Mouse (Mus musculus) embryo, embryonic 10 days (tissue): ENCODE results near the gene Olfr76.
"Not testable (repeated sequence)": the region's sequence is repeated elsewhere in the genome, so short reads cannot be mapped to it uniquely, and the experiment has no call there.

Experiments
- DNase-seq: peaks from one replicate; pipeline ENCODE4 v3.0.0-alpha.2; 2015; ENCODE audit warnings: low spot score

Olfr76 gene

DNA sequence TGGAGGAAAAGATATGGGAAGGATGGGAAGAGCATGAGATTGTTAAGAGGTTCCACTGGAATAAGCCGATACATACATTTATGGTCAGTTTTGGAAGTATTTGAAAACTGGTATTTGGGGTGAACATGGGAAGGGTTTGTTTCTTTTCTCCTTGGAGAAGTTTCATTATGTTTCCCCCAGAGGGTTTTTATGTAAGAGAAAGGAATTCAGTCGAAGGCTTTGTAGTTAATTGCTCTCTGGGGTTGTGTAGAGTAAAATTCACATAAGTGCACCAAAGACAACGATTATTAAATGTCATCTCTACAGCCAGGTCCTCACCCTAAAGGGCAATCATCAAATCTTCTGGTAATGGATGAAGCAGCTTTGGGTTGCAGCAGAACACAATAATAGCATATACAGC is at the start of gene Olfr76:
Gene Olfr76, minus strand, starts transcription at position 101 of the 400 bp plus-strand sequence.
- DNase-seq, result no peak

DNA sequence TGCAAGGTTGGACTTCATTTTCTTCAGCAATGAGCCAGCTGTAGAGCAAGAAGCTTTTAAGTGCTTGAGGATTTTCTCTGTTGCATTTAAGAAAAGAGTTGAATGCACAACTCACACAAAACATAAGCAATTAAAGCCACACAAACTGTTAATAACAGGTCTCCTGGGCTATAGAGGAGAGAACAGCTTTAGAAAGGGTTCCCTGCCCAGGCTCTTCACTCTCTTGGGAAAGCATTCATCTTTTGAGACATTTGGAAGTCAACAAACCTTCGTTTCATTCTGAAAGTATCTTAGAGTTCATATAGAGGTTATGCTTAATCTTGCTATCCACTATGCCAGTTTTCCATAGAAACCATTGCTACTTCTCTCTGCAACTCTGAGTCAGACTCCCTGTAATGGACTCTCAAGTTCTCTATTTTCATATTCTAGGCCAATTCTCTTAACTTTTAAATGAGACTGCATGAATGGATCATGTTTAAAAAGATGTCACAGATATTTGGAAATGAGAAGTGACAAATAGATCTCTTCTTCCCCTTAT is 47.1 kb upstream of the Olfr76 start, which contains the start of gene Olfr1555-ps1:
Gene Olfr1555-ps1, minus strand, starts transcription at position 51 of the 538 bp plus-strand sequence.
- DNase-seq, result not testable (repeated sequence)

DNA sequence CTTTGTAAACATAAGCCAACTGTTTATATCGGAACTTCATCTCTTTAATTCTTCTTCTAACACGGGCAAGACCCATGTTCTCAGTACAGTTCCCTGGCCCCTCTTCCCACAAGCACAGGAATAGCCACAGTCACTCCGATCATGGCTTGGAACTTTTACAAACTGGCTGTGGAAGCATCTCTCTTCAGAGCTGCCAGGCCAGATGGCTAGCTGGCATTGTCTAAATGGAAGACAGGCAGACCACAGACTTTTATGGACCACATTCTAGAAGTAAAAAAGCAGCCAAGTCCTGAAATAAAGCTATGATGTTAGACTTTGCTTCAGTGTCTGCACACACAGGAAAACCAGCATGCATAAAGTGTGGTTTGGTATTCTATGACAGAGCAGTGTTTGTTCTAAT is 22.4 kb upstream of the Olfr76 start:
- DNase-seq, result no peak

DNA sequence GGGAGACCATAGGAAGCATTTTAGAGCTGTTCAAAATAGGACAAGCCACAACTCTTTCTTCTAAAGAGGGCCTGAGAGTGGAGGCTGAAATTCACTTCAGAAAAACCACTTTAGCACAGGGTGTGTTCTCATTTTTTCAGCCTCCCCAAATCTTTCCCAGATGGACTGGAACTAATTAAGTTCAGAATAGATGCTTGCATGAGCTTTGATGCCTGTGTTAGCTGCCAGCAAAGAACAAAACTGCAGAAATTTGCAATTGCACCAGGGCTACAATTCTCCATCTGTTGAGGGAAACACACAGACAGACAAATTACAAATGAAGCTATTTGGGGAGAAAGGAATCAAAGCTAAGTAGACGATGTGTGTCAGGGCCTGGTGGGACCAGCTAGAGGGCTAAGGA is 20.4 kb upstream of the Olfr76 start:
- DNase-seq, result peak; percentile 4

DNA sequence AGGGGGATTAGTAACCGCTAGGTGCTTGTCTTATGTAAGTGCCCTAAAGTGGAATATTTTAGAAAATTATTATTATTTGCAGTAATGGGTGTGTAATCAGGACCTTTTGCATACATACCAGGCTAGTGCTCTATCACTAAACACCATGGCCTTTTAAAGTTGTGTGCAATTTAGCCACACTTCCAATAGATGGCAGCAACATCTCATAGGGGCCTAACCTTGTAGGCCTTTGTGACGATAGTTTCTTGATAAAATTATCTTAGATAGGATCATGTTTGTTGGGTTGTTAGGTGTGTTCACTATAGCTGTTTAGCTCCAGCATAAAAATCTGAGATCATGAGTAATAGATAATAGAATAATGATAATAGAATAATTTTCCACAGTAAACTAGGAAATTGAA is 11.3 kb upstream of the Olfr76 start:
- peak; percentile 65 for DNase-seq

DNA sequence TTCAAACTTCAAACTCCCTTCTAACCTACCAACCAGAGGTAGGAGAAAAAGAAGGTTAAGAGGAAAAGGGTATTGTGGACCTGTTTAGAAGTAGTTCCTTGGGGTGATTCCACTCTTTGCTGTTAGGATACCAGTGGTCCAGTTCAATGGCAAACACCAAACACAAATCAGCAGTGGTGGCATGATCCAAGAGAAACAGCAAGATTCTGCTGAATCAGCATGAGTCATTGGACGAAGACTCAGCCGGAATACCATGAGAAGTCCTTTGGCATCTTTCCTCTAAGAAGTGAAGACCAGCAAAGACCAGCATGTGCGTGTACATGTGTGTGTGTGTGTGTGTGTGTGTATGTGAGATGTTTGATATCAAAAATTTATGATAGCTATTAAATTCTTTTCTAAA is 6.5 kb downstream of the Olfr76 start:
- DNase-seq, result no peak

DNA sequence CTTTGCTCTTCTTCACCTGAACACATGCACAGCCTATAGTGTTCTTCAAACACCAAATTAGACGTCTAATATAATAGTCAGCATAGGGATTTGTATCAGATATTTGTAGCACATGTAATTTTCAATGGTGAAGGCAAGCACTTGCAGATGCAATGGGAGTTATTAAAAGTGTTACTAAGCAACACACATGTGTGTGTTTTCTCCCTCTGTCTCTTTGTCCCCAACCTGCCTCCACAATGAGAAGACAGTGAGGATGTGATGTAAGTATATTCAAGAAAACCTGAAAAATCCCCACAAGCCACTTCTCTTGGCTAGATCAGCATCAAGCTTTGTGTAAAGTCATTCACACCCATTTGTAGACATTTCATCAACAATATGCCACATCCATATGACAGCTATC is 7.2 kb downstream of the Olfr76 start, which contains the start of gene Olfr1428:
Gene Olfr1428, minus strand, starts transcription at position 101 of the 400 bp plus-strand sequence.
- no peak for DNase-seq

DNA sequence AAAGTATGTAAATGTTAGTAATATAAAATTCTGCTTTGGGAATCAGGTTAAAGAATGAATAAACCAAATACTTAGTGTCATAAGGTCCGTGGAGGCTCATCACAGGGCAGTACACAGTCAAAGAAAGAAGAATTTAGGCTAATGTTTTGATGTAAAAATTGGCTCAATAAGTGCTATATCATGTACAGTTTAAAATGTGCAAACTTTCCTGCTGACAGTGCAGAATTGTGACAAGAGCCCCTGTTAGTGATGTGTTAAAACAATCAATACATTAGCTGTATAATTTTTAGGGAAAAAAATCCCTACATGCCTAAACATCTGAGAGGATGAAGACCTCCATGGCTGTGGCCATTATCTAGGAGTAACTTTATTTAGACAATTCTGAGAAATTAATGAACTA is 9.2 kb downstream of the Olfr76 start:
- no peak for DNase-seq

DNA sequence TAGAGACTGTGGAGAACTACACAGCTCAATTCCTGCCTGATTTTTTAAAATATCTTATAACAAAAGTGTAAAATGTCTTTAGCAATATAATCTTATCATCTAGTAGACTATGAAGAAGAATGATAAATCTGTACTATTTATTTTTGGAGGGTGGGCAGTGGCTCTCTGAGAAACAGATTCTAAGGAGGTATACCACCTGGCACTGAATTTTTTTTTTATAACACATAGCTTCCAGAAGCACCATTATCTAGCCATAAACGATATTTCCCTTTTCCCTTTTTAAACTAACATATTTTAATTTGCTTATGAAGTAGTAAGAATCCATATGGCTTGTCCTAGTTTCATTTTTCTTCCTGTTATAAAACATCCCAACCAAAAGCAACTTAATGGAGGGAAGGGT is 18.5 kb downstream of the Olfr76 start:
- no peak for DNase-seq

DNA sequence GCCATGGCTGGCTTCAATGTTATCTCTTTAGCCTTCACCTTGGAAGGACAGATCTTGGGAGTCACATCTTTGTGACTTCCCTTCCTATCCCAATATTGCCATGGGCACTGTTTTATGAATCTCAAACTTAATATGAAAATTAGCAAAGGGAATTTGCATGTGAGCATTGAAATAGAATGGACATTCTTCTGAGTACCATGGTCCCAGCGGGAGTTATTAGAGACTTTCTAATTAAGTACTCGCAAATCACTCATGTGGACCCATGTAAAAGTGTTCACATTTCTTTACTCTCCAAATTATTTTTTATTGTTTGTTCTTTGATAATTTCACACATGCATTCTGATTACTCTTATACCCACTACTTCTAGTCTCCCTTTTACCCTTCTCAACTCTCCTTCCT is 19.8 kb downstream of the Olfr76 start, which contains the start of gene Olfr1427:
Gene Olfr1427, minus strand, starts transcription at position 101 of the 400 bp plus-strand sequence.
- no peak for DNase-seq

DNA sequence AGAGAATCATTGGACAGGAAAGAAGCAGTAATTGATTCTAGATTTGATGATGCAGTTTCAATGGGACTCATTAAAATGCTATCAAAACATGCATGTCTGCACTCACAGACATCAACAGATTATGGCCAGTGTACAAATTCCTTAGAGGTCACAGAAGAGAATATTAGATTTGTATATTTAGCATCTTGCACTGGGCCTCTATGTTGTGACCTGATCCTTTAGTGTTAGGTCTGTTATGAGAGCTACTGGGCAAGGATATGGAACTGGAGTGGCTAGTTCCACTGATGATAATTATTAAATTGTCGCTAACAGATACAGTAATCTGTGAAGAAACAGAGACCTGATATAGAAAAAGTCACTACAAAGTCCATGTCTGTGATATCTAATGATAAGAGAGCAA is 31.1 kb downstream of the Olfr76 start, which contains the start of gene Olfr1426:
Gene Olfr1426, minus strand, starts transcription at position 101 of the 400 bp plus-strand sequence.
- DNase-seq, result no peak

DNA sequence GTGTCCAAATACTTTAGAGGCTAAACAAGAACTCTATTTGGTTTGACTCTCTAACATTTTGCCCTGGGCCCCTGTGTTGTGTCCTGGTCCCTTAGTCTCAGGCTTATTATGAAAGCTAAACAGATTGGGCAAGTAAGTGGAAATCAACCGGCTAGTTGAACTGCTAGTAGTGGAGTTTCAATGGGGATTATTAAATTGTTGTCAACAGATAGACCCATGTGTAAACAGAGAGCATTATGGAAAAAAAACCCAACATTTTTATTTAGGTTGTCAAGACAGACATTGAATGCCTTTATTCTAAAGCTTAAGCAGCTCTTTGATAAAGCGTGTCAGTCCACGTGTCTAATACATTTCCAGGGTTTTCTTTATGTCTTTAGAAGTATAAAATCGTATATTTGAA is 45.4 kb downstream of the Olfr76 start, which contains the start of gene Olfr1425:
Gene Olfr1425, minus strand, starts transcription at position 101 of the 400 bp plus-strand sequence.
- DNase-seq, result not testable (repeated sequence)

DNA sequence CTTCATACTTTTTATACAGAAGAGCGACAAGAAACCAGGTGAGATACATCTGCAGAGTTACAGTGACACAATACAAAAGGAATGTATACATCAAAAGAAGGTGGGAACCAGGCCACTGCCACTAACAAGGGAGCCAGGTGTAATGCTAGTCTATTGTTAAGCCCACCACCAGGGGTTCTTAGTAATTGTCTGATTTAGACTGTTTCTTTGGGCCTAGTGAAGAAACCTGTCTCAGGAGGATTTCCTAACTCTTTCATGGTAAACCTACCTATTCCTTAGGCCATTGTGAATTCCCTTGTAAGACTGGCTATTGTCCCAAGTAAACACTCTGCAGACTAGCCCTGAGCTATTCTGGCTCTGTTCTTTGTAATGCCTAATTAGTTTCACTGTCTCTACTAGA is 53.5 kb downstream of the Olfr76 start:
- not testable (repeated sequence) for DNase-seq
